Mouse (Mus musculus) lung, embryonic 16.5 days (tissue): Measurements from ENCODE around the gene Ly6g6c. TPM values are rescaled to one million over a fixed set of nuclear protein-coding genes. Genes with fewer than 3 reads are reported as not detected.

Experiments used
- ATAC-seq: fragments of 200-750 bp; cut with Nextera tagmentation; 2 replicates; pipeline ENCODE4 v1.8.0; 2017; ENCODE audit warnings: low read depth, mild to moderate bottlenecking, moderate library complexity
- H3K27ac ChIP-seq: fragments of 300-500 bp; sonication (generic); 2 replicates; pipeline ENCODE4 v1.5.1; 2014; ENCODE audit warnings: mild to moderate bottlenecking, control low read depth, low read length
- H3K27me3 ChIP-seq: fragments of 300-500 bp; sonication (generic); 2 replicates; pipeline ENCODE4 v1.6.1; 2014; ENCODE audit warnings: low read depth, low read length, mixed read lengths; ENCODE audit not compliant: control insufficient read depth, insufficient read depth
- H3K36me3 ChIP-seq: fragments of 300-500 bp; sonication (generic); 2 replicates; pipeline ENCODE4 v1.6.1; 2014; ENCODE audit warnings: low read length; ENCODE audit not compliant: control insufficient read depth, insufficient read depth
- H3K4me1 ChIP-seq: fragments of 300-500 bp; sonication (generic); replicated peaks from 2 replicates; pipeline ENCODE4 v1.6.1; 2014; ENCODE audit warnings: low read length, mixed read lengths; ENCODE audit not compliant: control insufficient read depth, insufficient read depth
- H3K4me2 ChIP-seq: fragments of 300-500 bp; sonication (generic); 2 replicates; pipeline ENCODE4 v1.6.1; 2014; ENCODE audit warnings: low read depth, low read length, control low read depth
- H3K4me3 ChIP-seq: fragments of 300-500 bp; sonication (generic); 2 replicates; pipeline ENCODE4 v1.5.1; 2014; ENCODE audit warnings: mild to moderate bottlenecking, low read length, control low read depth
- H3K9ac ChIP-seq: fragments of 300-500 bp; sonication (generic); 2 replicates; pipeline ENCODE4 v1.6.1; 2014; ENCODE audit warnings: low read length, control low read depth
- H3K9me3 ChIP-seq: fragments of 300-500 bp; sonication (generic); 2 replicates; pipeline ENCODE4 v1.6.1; 2016; ENCODE audit warnings: low read length; ENCODE audit not compliant: control insufficient read depth
- WGBS: fragments of 180-500 bp; shearing (Covaris S2); extraction: QIAGEN DNeasy Blood & Tissue Kit; methylation state at CpG from one replicate; pipeline ENCODE4 v1.1.7; 2014; 5-methylcytosine and 5-hydroxymethylcytosine counted together
- polyA plus RNA-seq: library from polyadenylated mRNA; unstranded; fragments of >200 nt; fragmentation: Nextera tagmentation; extraction: Ambion mirVana; gene quantifications from 2 replicates; pipeline ENCODE4 v1.2.1, GENCODE M21; 2015

Gene Ly6g6c
- polyA plus RNA-seq, 1 experiment from 2014 or later = 0.53 TPM

- WGBS = 56% methylated on average over 9 of the region's 9 CpGs
- Histone ChIP-seq H3K27ac (no peak overlapping the region; the same call in 1 of the 2 replicates), H3K4me2 (no peak overlapping the region), H3K4me3 (no peak overlapping the region), H3K36me3 (peaks cover 13% of the 10 kb centered on the region), H3K4me1 (no peaks in the 10 kb centered on the region), H3K9me3 (no peaks in the 10 kb centered on the region), H3K27me3 (no peaks in the 10 kb centered on the region), H3K9ac (no peak overlapping the region)
- ATAC-seq = 0 out of 2 replicates have a peak, but pooled peaks have one; percentile 27
These were observed 46.6 kb downstream of the Ly6g6c start for GRCm38 (mm10) chr17:35111774-35112173.

GRCm38 (mm10) chr17:35115046-35116019, 50.1 kb downstream of the Ly6g6c start, which contains the start of gene Ly6g5b:
Ly6g5b (minus strand) TSS chr17:35115428.
- Histone ChIP-seq H3K9ac (no peak within 1 kb of the TSS), H3K36me3 (peaks cover 32% of the 10 kb centered on the region), H3K27me3 (no peaks in the 10 kb centered on the region), H3K27ac (no peak within 1 kb of the TSS), H3K4me3 (no peak within 1 kb of the TSS), H3K4me1 (peaks cover 8% of the 10 kb centered on the region), H3K9me3 (no peaks in the 10 kb centered on the region), H3K4me2 (no peak within 1 kb of the TSS)
- no peak for ATAC-seq
- WGBS = 81% methylated on average over 8 of the region's 8 CpGs

Other genes with a start within 250 kb of the Ly6g6c start
- 30.7 and 31.2 TPM in 2 replicates for gene Stk19, start 228.4 kb upstream of the Ly6g6c start, polyA plus RNA-seq
- gene Dxo, start 228.4 kb upstream of the Ly6g6c start, polyA plus RNA-seq = 61.4 and 65.0 TPM in 2 replicates
- 47.8 and 49.9 TPM in 2 replicates for gene Skiv2l, start 215.2 kb upstream of the Ly6g6c start, polyA plus RNA-seq
- gene Nelfe, start 215.0 kb upstream of the Ly6g6c start, polyA plus RNA-seq = 94.4 and 96.0 TPM in 2 replicates
- 1.8 and 7.3 TPM in 2 replicates for gene Cfb, start 202.9 kb upstream of the Ly6g6c start, polyA plus RNA-seq
- 2.3 and 2.5 TPM in 2 replicates for gene Zbtb12, start 185.9 kb upstream of the Ly6g6c start, polyA plus RNA-seq
- gene Gm20547, start 183.3 kb upstream of the Ly6g6c start, polyA plus RNA-seq = not detected in 2 replicates
- 3.2 and 4.8 TPM in 2 replicates for gene C2, start 167.1 kb upstream of the Ly6g6c start, polyA plus RNA-seq
- 58.2 and 62.2 TPM in 2 replicates for gene Ehmt2, start 166.9 kb upstream of the Ly6g6c start, polyA plus RNA-seq
- gene Slc44a4, start 150.9 kb upstream of the Ly6g6c start, polyA plus RNA-seq = 1.5 and 1.9 TPM in 2 replicates
- gene Neu1, start 134.1 kb upstream of the Ly6g6c start, polyA plus RNA-seq = 19.0 and 20.4 TPM in 2 replicates
- 0.10 and 0.19 TPM in 2 replicates for gene Hspa1b, start 106.2 kb upstream of the Ly6g6c start, polyA plus RNA-seq
- 1.2 TPM in 1 of 2 replicates, not detected in the other for gene Gm20481, start 95.5 kb upstream of the Ly6g6c start, polyA plus RNA-seq
- gene Hspa1a, start 93.2 kb upstream of the Ly6g6c start, polyA plus RNA-seq = 4.4 and 4.8 TPM in 2 replicates
- gene Hspa1l, start 92.7 kb upstream of the Ly6g6c start, polyA plus RNA-seq = 0.55 and 0.65 TPM in 2 replicates
- 178 and 189 TPM in 2 replicates for gene Lsm2, start 83.5 kb upstream of the Ly6g6c start, polyA plus RNA-seq
- 88.0 and 96.2 TPM in 2 replicates for gene Vars, start 64.4 kb upstream of the Ly6g6c start, polyA plus RNA-seq
- 0.14 and 0.25 TPM in 2 replicates for gene Vwa7, start 48.8 kb upstream of the Ly6g6c start, polyA plus RNA-seq
- 4.3 and 4.6 TPM in 2 replicates for gene Sapcd1, start 37.4 kb upstream of the Ly6g6c start, polyA plus RNA-seq
- 4.7 and 4.9 TPM in 2 replicates for gene Msh5, start 18.6 kb upstream of the Ly6g6c start, polyA plus RNA-seq
- gene Clic1, start 15.4 kb upstream of the Ly6g6c start, polyA plus RNA-seq = 298 and 322 TPM in 2 replicates
- 305 and 309 TPM in 2 replicates for gene Ddah2, start 6.4 kb upstream of the Ly6g6c start, polyA plus RNA-seq
- 1.1 and 1.2 TPM in 2 replicates for gene Mpig6b, start 796 bp downstream of the Ly6g6c start, polyA plus RNA-seq
- gene Ly6g6e, start 11.5 kb downstream of the Ly6g6c start, polyA plus RNA-seq = 1.8 and 2.3 TPM in 2 replicates
- gene Ly6g6d, start 12.7 kb downstream of the Ly6g6c start, polyA plus RNA-seq = 7.0 and 9.0 TPM in 2 replicates
- 0.31 and 0.79 TPM in 2 replicates for gene Ly6g6f, start 20.2 kb downstream of the Ly6g6c start, polyA plus RNA-seq
- 98.3 and 100 TPM in 2 replicates for gene Abhd16a, start 23.9 kb downstream of the Ly6g6c start, polyA plus RNA-seq
- not detected in 2 replicates for gene Ly6g5c, start 42.9 kb downstream of the Ly6g6c start, polyA plus RNA-seq
- 0.60 and 1.1 TPM in 2 replicates for gene Ly6g5b, start 50.0 kb downstream of the Ly6g6c start, polyA plus RNA-seq
- 18.3 and 19.7 TPM in 2 replicates for gene Gpank1, start 56.1 kb downstream of the Ly6g6c start, polyA plus RNA-seq
- gene Csnk2b, start 56.7 kb downstream of the Ly6g6c start, polyA plus RNA-seq = 242 and 248 TPM in 2 replicates
- 9.7 and 10.4 TPM in 2 replicates for gene D17H6S53E, start 61.0 kb downstream of the Ly6g6c start, polyA plus RNA-seq
- gene Apom, start 66.7 kb downstream of the Ly6g6c start, polyA plus RNA-seq = 1.4 and 13.6 TPM in 2 replicates
- gene Bag6, start 69.8 kb downstream of the Ly6g6c start, polyA plus RNA-seq = 46.3 and 54.9 TPM in 2 replicates
- gene Prrc2a, start 99.5 kb downstream of the Ly6g6c start, polyA plus RNA-seq = 151 and 167 TPM in 2 replicates
- 7.3 and 8.0 TPM in 2 replicates for gene Aif1, start 110.7 kb downstream of the Ly6g6c start, polyA plus RNA-seq
- gene Lst1, start 123.1 kb downstream of the Ly6g6c start, polyA plus RNA-seq = 11.3 and 12.4 TPM in 2 replicates
- gene Ltb, start 129.1 kb downstream of the Ly6g6c start, polyA plus RNA-seq = 1.0 and 1.5 TPM in 2 replicates
- gene Tnf, start 136.6 kb downstream of the Ly6g6c start, polyA plus RNA-seq = 0.09 and 0.24 TPM in 2 replicates
- gene Lta, start 140.0 kb downstream of the Ly6g6c start, polyA plus RNA-seq = 0.30 TPM in 1 of 2 replicates, not detected in the other
- 1.2 TPM in 1 of 2 replicates, not detected in the other for gene Gm16181, start 155.4 kb downstream of the Ly6g6c start, polyA plus RNA-seq
- 4.9 and 5.9 TPM in 2 replicates for gene Atp6v1g2, start 168.3 kb downstream of the Ly6g6c start, polyA plus RNA-seq
- 10.0 and 11.0 TPM in 2 replicates for gene Nfkbil1, start 170.4 kb downstream of the Ly6g6c start, polyA plus RNA-seq
- gene Ddx39b, start 176.4 kb downstream of the Ly6g6c start, polyA plus RNA-seq = 437 and 448 TPM in 2 replicates
- gene H2-D1, start 197.3 kb downstream of the Ly6g6c start, polyA plus RNA-seq = 141 and 161 TPM in 2 replicates